19 mouse cellular contexts compared by ENCODE assay signal in genomic region chr5:58531601-58532000, GRCm38 (mm10).
"Had no signal": no experiment of that assay in that cellular context is flagged by ENCODE, and none has a peak within 500 bp of the region (broad histone marks: within the 10 kb centered on the region; RNA-seq: fewer than 3 reads in every experiment).

No protein-coding gene starts in this region.

- H3K27me3 ChIP-seq: liver, embryonic 13.5 days; liver, embryonic 15.5 days; lung, embryonic 15.5 days; megakaryocyte, embryonic 14.5 days; midbrain, embryonic 15.5 days; neural tube, embryonic 12.5 days; stomach, embryonic 15.5 days had no signal

- H3K4me3 ChIP-seq: liver, embryonic 13.5 days; liver, embryonic 15.5 days; lung, embryonic 15.5 days; megakaryocyte, embryonic 14.5 days; midbrain, embryonic 15.5 days; neural tube, embryonic 12.5 days; stomach, embryonic 15.5 days had no signal

- H3K27ac ChIP-seq: liver, embryonic 13.5 days; liver, embryonic 15.5 days; lung, embryonic 15.5 days; macrophage; midbrain, embryonic 15.5 days; neural tube, embryonic 12.5 days; stomach, embryonic 15.5 days; stomach, postnatal 0 days had no signal

- DNase-seq: liver, embryonic 13.5 days; liver, postnatal 0 days; lung, adult 2 months; lung, postnatal 14 days; lung, postnatal 36 days; right cerebral cortex, postnatal 14 days; thymus, adult 2 months; thymus, postnatal 14 days; thymus, postnatal 36 days had no signal

- H3K4me2 ChIP-seq: liver, embryonic 11.5 days; liver, embryonic 13.5 days; liver, embryonic 15.5 days; lung, embryonic 15.5 days; midbrain, embryonic 15.5 days; neural tube, embryonic 12.5 days; stomach, embryonic 15.5 days had no signal

- H3K9ac ChIP-seq: liver, embryonic 13.5 days; liver, embryonic 15.5 days; liver, postnatal 0 days; lung, embryonic 15.5 days; midbrain, embryonic 15.5 days; neural tube, embryonic 12.5 days; stomach, embryonic 15.5 days had no signal

- H3K9me3 ChIP-seq: liver, embryonic 13.5 days; liver, embryonic 15.5 days; lung, embryonic 15.5 days; megakaryocyte, embryonic 14.5 days; midbrain, embryonic 15.5 days; neural tube, embryonic 12.5 days; stomach, embryonic 15.5 days had no signal

- H3K4me1 ChIP-seq: liver, embryonic 13.5 days; liver, embryonic 15.5 days; lung, embryonic 15.5 days; megakaryocyte, embryonic 14.5 days; midbrain, embryonic 15.5 days; neural tube, embryonic 12.5 days; stomach, embryonic 15.5 days had no signal

- ATAC-seq: liver, postnatal 0 days; lung, postnatal 0 days; midbrain, embryonic 15.5 days had no signal

- H3K36me3 ChIP-seq: liver, embryonic 13.5 days; liver, embryonic 15.5 days; lung, embryonic 15.5 days; midbrain, embryonic 15.5 days; neural tube, embryonic 12.5 days; stomach, embryonic 15.5 days had no signal
